Mouse (Mus musculus) forebrain, embryonic 11.5 days (tissue): Measurements from ENCODE around the gene Mmgt1. TPM values are rescaled to one million over a fixed set of nuclear protein-coding genes. Genes with fewer than 3 reads are reported as not detected.

ENCODE experiments used
- ATAC-seq: fragments of 200-750 bp; cut with Nextera tagmentation; replicated peaks from 2 replicates; pipeline ENCODE4 v1.8.0; 2017; ENCODE audit warnings: moderate TSS enrichment; ENCODE audit not compliant: low FRiP score
- DNase-seq: peaks from one replicate; pipeline ENCODE4 v3.0.0-alpha.2; 2017; ENCODE audit warnings: low spot score
- H3K27ac ChIP-seq: fragments of 300-500 bp; sonication (generic); 2 replicates; pipeline ENCODE4 v1.5.1; 2014; ENCODE audit warnings: low read depth, low read length
- H3K27me3 ChIP-seq: fragments of 300-500 bp; sonication (generic); 2 replicates; pipeline ENCODE4 v1.6.1; 2014; ENCODE audit warnings: mild to moderate bottlenecking, low read length, mixed read lengths; ENCODE audit not compliant: control insufficient read depth, insufficient read depth
- H3K36me3 ChIP-seq: fragments of 300-500 bp; sonication (generic); 2 replicates; pipeline ENCODE4 v1.6.1; 2014; ENCODE audit warnings: mild to moderate bottlenecking, low read length, moderate library complexity, mixed read lengths; ENCODE audit not compliant: control insufficient read depth, insufficient read depth
- H3K4me1 ChIP-seq: fragments of 300-500 bp; sonication (generic); replicated peaks from 2 replicates; pipeline ENCODE4 v1.6.1; 2014; ENCODE audit warnings: low read length, mixed read lengths; ENCODE audit not compliant: control insufficient read depth, insufficient read depth
- H3K4me2 ChIP-seq: fragments of 300-500 bp; sonication (generic); 2 replicates; pipeline ENCODE4 v1.6.1; 2014; ENCODE audit warnings: low read depth, mild to moderate bottlenecking, low read length, moderate library complexity, mixed read lengths; ENCODE audit not compliant: severe bottlenecking
- H3K4me3 ChIP-seq: fragments of 300-500 bp; sonication (generic); 2 replicates; pipeline ENCODE4 v1.5.1; 2014; ENCODE audit warnings: low read depth, low read length
- H3K9ac ChIP-seq: fragments of 300-500 bp; sonication (generic); 2 replicates; pipeline ENCODE4 v1.6.1; 2014; ENCODE audit warnings: low read length
- H3K9me3 ChIP-seq: fragments of 300-500 bp; sonication (generic); 2 replicates; pipeline ENCODE4 v1.6.1; 2016; ENCODE audit warnings: low read length, mixed read lengths; ENCODE audit not compliant: control insufficient read depth
- WGBS: fragments of 180-500 bp; shearing (Covaris S2); extraction: QIAGEN DNeasy Blood & Tissue Kit; methylation state at CpG from one replicate; pipeline ENCODE4 v1.1.7; 2014; 5-methylcytosine and 5-hydroxymethylcytosine counted together
- microRNA-seq: library from miRNA; unstranded; fragments of <30 nt; microRNA quantifications from one replicate; pipeline ENCODE4, GENCODE M21; 2016; ENCODE audit not compliant: insufficient number of aligned reads
- polyA plus RNA-seq: library from polyadenylated mRNA; unstranded; fragments of >200 nt; fragmentation: Nextera tagmentation; extraction: Ambion mirVana; gene quantifications from 2 replicates; pipeline ENCODE4 v1.2.1, GENCODE M21; 2014

Gene Mmgt1
- polyA plus RNA-seq, 1 experiment from 2014 or later = 55.1 TPM

DNA sequence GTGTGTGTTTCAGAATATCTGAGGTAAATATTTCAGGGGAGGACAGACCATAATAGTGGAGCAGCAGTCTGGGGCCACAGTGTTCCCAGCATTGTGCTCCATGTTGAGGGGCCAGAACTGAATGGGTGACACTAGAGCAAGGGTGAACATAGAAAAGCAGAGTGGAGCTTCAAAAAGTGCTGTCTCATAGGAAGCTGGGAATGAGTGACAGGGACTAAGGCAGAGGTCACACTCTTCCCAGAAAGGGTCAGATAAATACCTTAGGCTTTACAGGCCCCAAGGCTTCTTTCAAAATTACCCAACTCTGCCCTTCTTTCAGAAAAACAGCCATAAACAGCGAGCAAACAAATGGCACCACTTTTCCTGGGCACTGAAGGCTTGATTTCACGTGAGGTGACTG, 8.7 kb upstream of the Mmgt1 start:
- 0 out of 2 replicates have a peak, but pooled peaks cover 2% of the 10 kb centered on the region for H3K4me1 ChIP-seq
- H3K27ac ChIP-seq = no peak overlapping the region
- H3K4me3 ChIP-seq = no peak overlapping the region
- no peak for ATAC-seq
- H3K9me3 ChIP-seq = no peaks in the 10 kb centered on the region
- DNase-seq = no peak
- H3K4me2 ChIP-seq = no peak overlapping the region
- WGBS = 58% methylated on average over 2 of the region's 2 CpGs
- H3K27me3 ChIP-seq = no peaks in the 10 kb centered on the region
- H3K9ac ChIP-seq = no peak overlapping the region
- H3K36me3 ChIP-seq = no peaks in the 10 kb centered on the region

DNA sequence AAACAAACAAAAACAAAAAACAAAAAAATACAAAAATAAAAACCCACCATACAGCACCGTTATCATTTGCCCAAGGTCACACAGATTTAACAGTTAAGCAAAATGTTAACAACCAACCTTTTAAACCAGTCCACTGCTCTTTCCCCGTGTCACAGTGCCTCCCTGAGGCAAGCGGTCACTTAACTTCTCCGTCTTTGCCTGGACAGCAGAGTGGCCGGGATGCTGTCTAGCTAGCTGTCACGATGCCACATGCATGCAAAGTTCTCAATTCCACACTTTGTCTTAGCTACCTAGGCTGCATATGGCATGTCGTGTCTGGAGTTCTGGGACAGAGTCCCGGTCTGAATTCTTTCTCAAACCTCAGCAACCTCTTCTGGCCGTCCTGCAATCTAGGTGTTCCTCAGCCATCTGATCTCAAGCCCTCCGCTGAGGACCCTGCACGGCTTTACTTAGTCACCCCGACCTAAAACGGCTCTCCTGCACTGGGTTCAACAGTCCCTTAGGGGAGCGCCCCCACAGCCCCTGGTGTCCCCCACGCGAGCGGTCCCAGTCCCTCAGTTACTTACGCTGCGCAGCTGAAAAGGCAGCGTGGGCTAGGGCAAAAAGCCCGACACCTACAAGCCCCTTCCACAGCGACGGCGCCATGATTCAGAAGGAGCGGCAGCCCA, 516 bp downstream of the Mmgt1 start:
- no peaks in the 10 kb centered on the region for H3K36me3 ChIP-seq
- WGBS = 16% methylated on average over 25 of the region's 25 CpGs
- no peaks in the 10 kb centered on the region for H3K27me3 ChIP-seq
- ATAC-seq (peak; percentile 78), DNase-seq (peak; percentile 49)
- no peaks in the 10 kb centered on the region for H3K4me1 ChIP-seq
- H3K9me3 ChIP-seq = no peaks in the 10 kb centered on the region
- H3K9ac ChIP-seq = peak overlapping the region; percentile 83
- H3K4me2 ChIP-seq = peak overlapping the region; percentile 41; the same call in 1 of the 2 replicates
- H3K27ac ChIP-seq = 0 out of 2 replicates have a peak overlapping the region, but pooled peaks have one; percentile 25
- peak overlapping the region; percentile 61 for H3K4me3 ChIP-seq

DNA sequence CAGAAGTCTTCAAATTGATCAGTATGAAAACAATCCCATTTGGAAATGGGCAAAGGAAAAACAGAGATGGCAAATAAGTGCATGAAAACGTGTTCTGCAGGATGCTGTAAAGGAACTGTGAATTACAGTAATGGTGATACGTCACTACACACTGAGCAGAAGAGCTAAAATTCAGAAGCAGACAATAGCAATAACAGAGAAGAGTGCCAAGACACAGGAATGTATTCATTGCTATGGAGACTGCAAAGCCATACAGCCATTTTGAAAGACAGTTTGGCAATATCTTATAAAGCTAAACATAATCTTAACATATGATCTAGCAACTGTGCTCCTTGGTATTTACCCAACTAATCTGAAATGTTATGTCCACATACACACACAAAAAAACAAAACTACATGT, 19.7 kb downstream of the Mmgt1 start:
- Histone ChIP-seq H3K4me3 (no peak overlapping the region), H3K36me3 (no peaks in the 10 kb centered on the region), H3K27ac (no peak overlapping the region), H3K9me3 (no peaks in the 10 kb centered on the region), H3K4me2 (no peak overlapping the region), H3K9ac (no peak overlapping the region), H3K27me3 (no peaks in the 10 kb centered on the region), H3K4me1 (no peaks in the 10 kb centered on the region)
- ATAC-seq (no peak), DNase-seq (no peak)
- WGBS = 79% methylated on average over 2 of the region's 2 CpGs

DNA sequence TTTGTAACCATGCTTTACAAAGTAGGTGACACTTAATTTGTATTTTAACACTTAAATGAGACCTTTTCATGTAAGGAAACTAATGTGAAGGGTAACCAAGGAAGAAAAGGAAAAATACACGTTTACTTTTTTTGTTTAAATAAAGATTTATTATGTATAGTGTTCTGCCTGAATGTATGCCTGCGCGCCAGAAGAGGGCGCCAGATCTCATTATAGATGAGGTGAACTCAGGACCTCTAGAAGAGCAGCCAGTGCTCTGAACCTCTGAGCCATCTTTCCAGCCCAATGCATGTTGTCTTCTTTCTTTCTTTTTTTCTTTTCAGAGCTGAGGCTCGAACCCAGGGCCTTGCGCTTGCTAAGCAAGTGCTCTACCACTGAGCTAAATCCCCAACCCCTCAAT, 25.4 kb downstream of the Mmgt1 start:
- Histone ChIP-seq H3K4me2 (no peak overlapping the region), H3K4me1 (no peaks in the 10 kb centered on the region), H3K9me3 (no peaks in the 10 kb centered on the region), H3K36me3 (no peaks in the 10 kb centered on the region), H3K4me3 (no peak overlapping the region), H3K9ac (no peak overlapping the region), H3K27ac (no peak overlapping the region), H3K27me3 (no peaks in the 10 kb centered on the region)
- DNase-seq (no peak), ATAC-seq (no peak)
- WGBS = 18% methylated on average over 6 of the region's 6 CpGs

DNA sequence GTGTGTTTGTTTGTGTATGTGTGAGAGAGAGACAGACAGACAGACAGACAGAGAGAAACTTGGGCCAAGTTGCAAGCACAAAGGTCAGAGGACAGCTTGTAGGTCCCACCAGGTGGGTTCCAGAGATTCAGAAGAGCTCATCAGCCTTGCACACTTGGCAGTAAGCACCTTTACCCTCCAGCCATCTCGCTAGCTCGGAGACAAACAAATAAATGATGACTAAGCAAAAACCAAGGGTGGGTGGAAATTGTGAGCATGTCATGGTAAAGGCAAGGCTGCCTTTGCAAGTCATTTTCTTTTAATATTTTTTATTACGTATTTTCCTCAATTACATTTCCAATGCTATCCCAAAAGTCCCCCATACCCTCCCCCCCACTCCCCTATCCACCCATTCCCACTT, 44.3 kb downstream of the Mmgt1 start:
- no peaks in the 10 kb centered on the region for H3K9me3 ChIP-seq
- H3K27me3 ChIP-seq = no peaks in the 10 kb centered on the region
- no peak for ATAC-seq
- no peaks in the 10 kb centered on the region for H3K4me1 ChIP-seq
- H3K27ac ChIP-seq = no peak overlapping the region
- H3K4me3 ChIP-seq = no peak overlapping the region
- H3K9ac ChIP-seq = no peak overlapping the region
- H3K4me2 ChIP-seq = no peak overlapping the region
- H3K36me3 ChIP-seq = no peaks in the 10 kb centered on the region
- WGBS = 90% methylated on average over 3 of the region's 3 CpGs
- no peak for DNase-seq

DNA sequence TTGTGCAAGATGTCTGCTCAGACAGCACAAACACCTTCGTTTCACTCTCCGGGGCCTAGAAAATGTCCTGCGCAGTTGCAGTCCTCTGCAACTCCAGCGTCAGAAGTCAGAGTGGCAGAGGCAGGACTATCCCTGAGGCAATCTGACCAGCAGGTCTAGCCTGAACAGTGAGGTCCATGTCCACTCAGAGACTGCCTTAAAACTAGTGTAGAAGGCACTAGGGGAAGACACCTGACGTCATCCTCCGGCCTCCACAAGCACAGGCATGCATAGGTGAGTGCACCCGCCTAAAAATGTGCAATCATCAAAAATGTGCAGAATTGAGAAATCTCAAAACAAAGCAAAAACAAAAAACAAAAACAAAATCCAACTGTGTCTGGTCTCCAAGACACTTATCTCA, 48.4 kb downstream of the Mmgt1 start, which contains the start of gene Gm648:
Gm648 (minus strand) TSS at position 101 of the 400 bp plus-strand sequence.
- WGBS = 85% methylated on average over 7 of the region's 7 CpGs
- Histone ChIP-seq H3K36me3 (no peaks in the 10 kb centered on the region), H3K27ac (no peak within 1 kb of the TSS), H3K4me3 (no peak within 1 kb of the TSS), H3K4me2 (no peak within 1 kb of the TSS), H3K27me3 (no peaks in the 10 kb centered on the region), H3K4me1 (no peaks in the 10 kb centered on the region), H3K9ac (no peak within 1 kb of the TSS), H3K9me3 (no peaks in the 10 kb centered on the region)
- ATAC-seq (no peak), DNase-seq (no peak)

DNA sequence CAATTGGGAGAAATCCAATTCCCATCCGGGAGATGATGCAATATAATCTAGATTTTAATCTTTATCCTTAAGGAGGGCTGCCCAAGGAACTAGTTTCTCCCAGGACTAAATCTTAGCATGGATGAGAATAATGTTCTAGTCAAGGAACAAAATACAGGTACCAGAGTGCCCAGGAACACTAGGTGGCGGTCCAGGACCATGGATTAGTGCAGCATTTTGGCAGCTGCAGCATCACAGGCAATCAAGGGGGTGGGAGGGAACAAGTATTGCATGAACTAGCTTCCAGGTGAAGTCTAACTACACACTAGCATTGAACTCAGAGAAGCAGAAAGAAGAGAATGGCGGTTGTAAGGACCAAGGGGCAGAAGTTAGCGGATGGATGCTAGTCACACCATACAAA, 60.7 kb downstream of the Mmgt1 start:
- H3K27ac ChIP-seq = no peak overlapping the region
- WGBS = 49% methylated on average over 4 of the region's 4 CpGs
- H3K4me1 ChIP-seq = no peaks in the 10 kb centered on the region
- H3K36me3 ChIP-seq = no peaks in the 10 kb centered on the region
- ATAC-seq (no peak), DNase-seq (peak; percentile 52)
- no peak overlapping the region for H3K4me2 ChIP-seq
- H3K27me3 ChIP-seq = no peaks in the 10 kb centered on the region
- no peak overlapping the region for H3K4me3 ChIP-seq
- H3K9ac ChIP-seq = no peak overlapping the region
- no peaks in the 10 kb centered on the region for H3K9me3 ChIP-seq

Small RNAs within 50 kb of the gene (microRNA-seq; reads per million reads assigned to microRNA genes)
- not detected for gene Mir5116

Other genes starting within 250 kb of the Mmgt1 start
- 4.3 and 4.6 TPM in 2 replicates for gene Smim10l2a, start 223.5 kb downstream of the Mmgt1 start, polyA plus RNA-seq
- gene Gm2174, start 150.1 kb downstream of the Mmgt1 start, polyA plus RNA-seq = 1.1 and 1.3 TPM in 2 replicates
- 19.2 and 23.4 TPM in 2 replicates for gene Ints6l, start 143.2 kb downstream of the Mmgt1 start, polyA plus RNA-seq
- gene Gm10477, start 73.3 kb downstream of the Mmgt1 start, polyA plus RNA-seq = not detected in 2 replicates
- gene Gm648, start 48.5 kb downstream of the Mmgt1 start, polyA plus RNA-seq = 0.19 TPM in 1 of 2 replicates, not detected in the other
- 12.1 and 14.6 TPM in 2 replicates for gene Slc9a6, start 11.7 kb upstream of the Mmgt1 start, polyA plus RNA-seq
- 80.1 and 87.3 TPM in 2 replicates for gene Fhl1, start 133.7 kb upstream of the Mmgt1 start, polyA plus RNA-seq
- gene Map7d3, start 224.3 kb upstream of the Mmgt1 start, polyA plus RNA-seq = 2.1 and 2.3 TPM in 2 replicates